Mouse (Mus musculus): Measurements from ENCODE around the gene Meis3. TPM values are rescaled to one million over a fixed set of nuclear protein-coding genes. Genes with fewer than 3 reads are reported as not detected.

Meis3 gene
- polyA plus RNA-seq, 1 experiment from 2014 or later = 51.5 TPM

- no peak overlapping the region for H3K4me3 ChIP-seq (replicated peaks)
- H3K4me1 ChIP-seq = peaks cover 6% of the 10 kb centered on the region; the same call in 1 of the 2 replicates
- no peak overlapping the region for H3K9ac ChIP-seq
- H3K36me3 ChIP-seq = no peaks in the 10 kb centered on the region
- no peaks in the 10 kb centered on the region for H3K9me3 ChIP-seq (replicated peaks)
- 92% methylated on average over 9 of the region's 9 CpGs for WGBS
- H3K4me2 ChIP-seq (replicated peaks) = no peak overlapping the region
- H3K27me3 ChIP-seq = peaks cover 24% of the 10 kb centered on the region
- no peak for ATAC-seq (ENCODE audit: insufficient number of reproducible peaks, low FRiP score, low TSS enrichment, low read depth)
- H3K27ac ChIP-seq (replicated peaks) = no peak overlapping the region
Observed at GRCm38 (mm10) chr7:16161302-16161701, 13.6 kb upstream of the Meis3 start.

GRCm38 (mm10) chr7:16162036-16162435 is 12.9 kb upstream of the Meis3 start:
- no peak overlapping the region for H3K27ac ChIP-seq (replicated peaks)
- ATAC-seq (ENCODE audit: insufficient number of reproducible peaks, low FRiP score, low TSS enrichment, low read depth) = no peak
- H3K36me3 ChIP-seq = no peaks in the 10 kb centered on the region
- no peaks in the 10 kb centered on the region for H3K9me3 ChIP-seq (replicated peaks)
- peaks cover 6% of the 10 kb centered on the region; the same call in 1 of the 2 replicates for H3K4me1 ChIP-seq
- WGBS = 65% methylated on average over 6 of the region's 7 CpGs
- peaks cover 24% of the 10 kb centered on the region for H3K27me3 ChIP-seq
- no peak overlapping the region for H3K9ac ChIP-seq
- H3K4me2 ChIP-seq (replicated peaks) = no peak overlapping the region
- H3K4me3 ChIP-seq (replicated peaks) = no peak overlapping the region

GRCm38 (mm10) chr7:16172141-16172581 is 2.7 kb upstream of the Meis3 start:
- Histone ChIP-seq H3K36me3 (no peaks in the 10 kb centered on the region), H3K9me3 (replicated peaks) (0 out of 2 replicates have a peak, but pooled peaks cover 6% of the 10 kb centered on the region), H3K27ac (replicated peaks) (no peak overlapping the region), H3K4me3 (replicated peaks) (no peak overlapping the region), H3K9ac (no peak overlapping the region), H3K4me1 (peaks cover 13% of the 10 kb centered on the region), H3K4me2 (replicated peaks) (no peak overlapping the region), H3K27me3 (no peaks in the 10 kb centered on the region)
- 0% methylated on average over 1 of the region's 1 CpGs for WGBS
- no peak for ATAC-seq (ENCODE audit: insufficient number of reproducible peaks, low FRiP score, low TSS enrichment, low read depth)

- ATAC-seq (ENCODE audit: insufficient number of reproducible peaks, low FRiP score, low TSS enrichment, low read depth) = no peak
- WGBS = 46% methylated on average over 1 of the region's 1 CpGs
- Histone ChIP-seq H3K36me3 (no peaks in the 10 kb centered on the region), H3K4me3 (replicated peaks) (no peak overlapping the region), H3K9ac (no peak overlapping the region), H3K27ac (replicated peaks) (no peak overlapping the region), H3K9me3 (replicated peaks) (0 out of 2 replicates have a peak, but pooled peaks cover 4% of the 10 kb centered on the region), H3K4me1 (peaks cover 13% of the 10 kb centered on the region), H3K4me2 (replicated peaks) (no peak overlapping the region), H3K27me3 (no peaks in the 10 kb centered on the region)
Observed at GRCm38 (mm10) chr7:16172586-16173140, 2.2 kb upstream of the Meis3 start.

GRCm38 (mm10) chr7:16173146-16173545 is 1.7 kb upstream of the Meis3 start:
- H3K27ac ChIP-seq (replicated peaks) = no peak overlapping the region
- no peaks in the 10 kb centered on the region for H3K9me3 ChIP-seq (replicated peaks)
- no peaks in the 10 kb centered on the region; the same call in 1 of the 2 replicates for H3K36me3 ChIP-seq
- no peak overlapping the region for H3K4me2 ChIP-seq (replicated peaks)
- no peak overlapping the region for H3K4me3 ChIP-seq (replicated peaks)
- 63% methylated on average over 5 of the region's 5 CpGs for WGBS
- peaks cover 13% of the 10 kb centered on the region for H3K4me1 ChIP-seq
- H3K9ac ChIP-seq = no peak overlapping the region
- no peaks in the 10 kb centered on the region for H3K27me3 ChIP-seq
- ATAC-seq (ENCODE audit: insufficient number of reproducible peaks, low FRiP score, low TSS enrichment, low read depth) = no peak

GRCm38 (mm10) chr7:16175542-16175931 is 647 bp downstream of the Meis3 start:
- no peaks in the 10 kb centered on the region for H3K27me3 ChIP-seq
- peaks cover 20% of the 10 kb centered on the region for H3K36me3 ChIP-seq
- peak overlapping the region; percentile 63 for H3K4me3 ChIP-seq (replicated peaks)
- ATAC-seq (ENCODE audit: insufficient number of reproducible peaks, low FRiP score, low TSS enrichment, low read depth) = no peak
- peak overlapping the region; percentile 44 for H3K9ac ChIP-seq
- no peaks in the 10 kb centered on the region for H3K9me3 ChIP-seq (replicated peaks)
- peaks cover 13% of the 10 kb centered on the region for H3K4me1 ChIP-seq
- under 1% methylated on average over 10 of the region's 10 CpGs for WGBS
- peak overlapping the region; percentile 59 for H3K4me2 ChIP-seq (replicated peaks)
- H3K27ac ChIP-seq (replicated peaks) = peak overlapping the region; percentile 63

GRCm38 (mm10) chr7:16178114-16178513 is 3.2 kb downstream of the Meis3 start:
- ATAC-seq (ENCODE audit: insufficient number of reproducible peaks, low FRiP score, low TSS enrichment, low read depth) = no peak
- Histone ChIP-seq H3K4me3 (replicated peaks) (no peak overlapping the region), H3K27ac (replicated peaks) (no peak overlapping the region), H3K27me3 (no peaks in the 10 kb centered on the region), H3K4me1 (peaks cover 13% of the 10 kb centered on the region), H3K4me2 (replicated peaks) (no peak overlapping the region), H3K9me3 (replicated peaks) (no peaks in the 10 kb centered on the region), H3K9ac (no peak overlapping the region), H3K36me3 (peaks cover 21% of the 10 kb centered on the region)
- 77% methylated on average over 4 of the region's 4 CpGs for WGBS

GRCm38 (mm10) chr7:16183663-16184062 is 8.8 kb downstream of the Meis3 start:
- no peaks in the 10 kb centered on the region for H3K9me3 ChIP-seq (replicated peaks)
- H3K9ac ChIP-seq = no peak overlapping the region
- no peak overlapping the region for H3K27ac ChIP-seq (replicated peaks)
- peaks cover 38% of the 10 kb centered on the region for H3K36me3 ChIP-seq
- no peak overlapping the region for H3K4me2 ChIP-seq (replicated peaks)
- no peaks in the 10 kb centered on the region for H3K4me1 ChIP-seq
- no peak for ATAC-seq (ENCODE audit: insufficient number of reproducible peaks, low FRiP score, low TSS enrichment, low read depth)
- WGBS = 20% methylated on average over 8 of the region's 8 CpGs
- no peak overlapping the region for H3K4me3 ChIP-seq (replicated peaks)
- H3K27me3 ChIP-seq = no peaks in the 10 kb centered on the region

- ATAC-seq (ENCODE audit: insufficient number of reproducible peaks, low FRiP score, low TSS enrichment, low read depth) = no peak
- no peak overlapping the region for H3K4me2 ChIP-seq (replicated peaks)
- H3K27me3 ChIP-seq = no peaks in the 10 kb centered on the region
- WGBS = 82% methylated on average over 8 of the region's 8 CpGs
- H3K9me3 ChIP-seq (replicated peaks) = no peaks in the 10 kb centered on the region
- peaks cover 20% of the 10 kb centered on the region for H3K36me3 ChIP-seq
- H3K4me3 ChIP-seq (replicated peaks) = no peak overlapping the region
- H3K9ac ChIP-seq = no peak overlapping the region
- no peaks in the 10 kb centered on the region for H3K4me1 ChIP-seq
- H3K27ac ChIP-seq (replicated peaks) = no peak overlapping the region
Observed at GRCm38 (mm10) chr7:16187494-16187893, 12.6 kb downstream of the Meis3 start.

- no peaks in the 10 kb centered on the region for H3K4me1 ChIP-seq
- peak; percentile 44; the same call in 1 of the 2 replicates for ATAC-seq (ENCODE audit: insufficient number of reproducible peaks, low FRiP score, low TSS enrichment, low read depth)
Observed at GRCm38 (mm10) chr7:16192315-16192714, 17.4 kb downstream of the Meis3 start.

GRCm38 (mm10) chr7:16193702-16194101 is 18.8 kb downstream of the Meis3 start:
- Histone ChIP-seq H3K36me3 (peaks cover 36% of the 10 kb centered on the region), H3K9ac (no peak overlapping the region), H3K4me2 (replicated peaks) (no peak overlapping the region), H3K9me3 (replicated peaks) (no peaks in the 10 kb centered on the region), H3K27me3 (no peaks in the 10 kb centered on the region), H3K27ac (replicated peaks) (no peak overlapping the region), H3K4me3 (replicated peaks) (no peak overlapping the region), H3K4me1 (no peaks in the 10 kb centered on the region)
- no peak for ATAC-seq (ENCODE audit: insufficient number of reproducible peaks, low FRiP score, low TSS enrichment, low read depth)
- WGBS = 39% methylated on average over 3 of the region's 3 CpGs

More at GRCm38 (mm10) chr7:16192315-16192714, 17.4 kb downstream of the Meis3 start:
- H3K4me3 ChIP-seq (replicated peaks) = no peak overlapping the region
- no peaks in the 10 kb centered on the region for H3K27me3 ChIP-seq
- no peaks in the 10 kb centered on the region for H3K9me3 ChIP-seq (replicated peaks)
- H3K4me2 ChIP-seq (replicated peaks) = no peak overlapping the region
- H3K36me3 ChIP-seq = peaks cover 22% of the 10 kb centered on the region; the same call in 1 of the 2 replicates
- WGBS = 15% methylated on average over 5 of the region's 5 CpGs
- no peak overlapping the region for H3K9ac ChIP-seq
- no peak overlapping the region for H3K27ac ChIP-seq (replicated peaks)

GRCm38 (mm10) chr7:16196616-16197015 is 21.7 kb downstream of the Meis3 start:
- peaks cover 57% of the 10 kb centered on the region for H3K36me3 ChIP-seq
- ATAC-seq (ENCODE audit: insufficient number of reproducible peaks, low FRiP score, low TSS enrichment, low read depth) = no peak

More at GRCm38 (mm10) chr7:16196616-16197015, 21.7 kb downstream of the Meis3 start:
- 58% methylated on average over 5 of the region's 6 CpGs for WGBS
- no peaks in the 10 kb centered on the region for H3K9me3 ChIP-seq (replicated peaks)
- no peak overlapping the region for H3K4me3 ChIP-seq (replicated peaks)
- no peak overlapping the region for H3K27ac ChIP-seq (replicated peaks)
- H3K4me1 ChIP-seq = no peaks in the 10 kb centered on the region
- H3K9ac ChIP-seq = no peak overlapping the region
- H3K27me3 ChIP-seq = no peaks in the 10 kb centered on the region
- H3K4me2 ChIP-seq (replicated peaks) = no peak overlapping the region

Data from embryonic facial prominence, embryonic 15.5 days (tissue).